Mouse (Mus musculus) heart, adult 2 months (tissue): Measurements from ENCODE around the gene Prmt1.
A peak's percentile ranks its signal among the peaks of the same experiment; 100 is the strongest.

Experiments used
- CTCF ChIP-seq: fragments of 200-600 bp; IDR thresholded peaks from 2 replicates; pipeline ENCODE4 v1.8.1; 2022; ENCODE audit warnings: antibody characterized with exemption, mild to moderate bottlenecking, moderate library complexity
- POLR2A ChIP-seq: fragments of 200-500 bp; IDR thresholded peaks from 2 replicates; pipeline ENCODE4 v1.6.1; 2011; ENCODE audit warnings: mild to moderate bottlenecking, low read depth, low read length, control low read depth; ENCODE audit not compliant: insufficient read depth

- peak; percentile 47 for TF ChIP-seq CTCF
- TF ChIP-seq POLR2A = peak; percentile 93
Measured at GRCm38 (mm10) chr7:45017242-45018061, 31.1 kb upstream of the Prmt1 start, which contains the start of gene Rras.
